Mouse (Mus musculus) right cerebral cortex, adult 18-20 months (tissue): ENCODE measurements at regions not wholly inside any gene's neighbourhood (a gene's known extent, or its start where the extent isn't known, plus 50 kb on each side); places are given as distances from the start of the nearest gene placed in this dataset.

Source experiments
- DNase-seq: peaks from one replicate; pipeline ENCODE4 v3.0.0; 2022; ENCODE audit warnings: mixed read lengths

GRCm38 (mm10) chr10:37259186-37259585 is 120.5 kb upstream of the Marcks start:
- DNase-seq, result no peak

GRCm38 (mm10) chr10:37257544-37257943 is 118.8 kb upstream of the Marcks start:
- DNase-seq, result no peak

GRCm38 (mm10) chr10:37250934-37251521 is 112.3 kb upstream of the Marcks start:
- no peak for DNase-seq

GRCm38 (mm10) chr10:37250157-37250556 is 111.4 kb upstream of the Marcks start:
- DNase-seq, result no peak

GRCm38 (mm10) chr10:37249511-37249910 is 110.8 kb upstream of the Marcks start:
- DNase-seq, result no peak

- no peak for DNase-seq
Observed at GRCm38 (mm10) chr10:37247121-37247520, 108.4 kb upstream of the Marcks start.

GRCm38 (mm10) chr10:37243136-37243535 is 104.4 kb upstream of the Marcks start:
- no peak for DNase-seq

- DNase-seq, result no peak
Observed at GRCm38 (mm10) chr10:37241821-37242263, 103.1 kb upstream of the Marcks start.

- DNase-seq, result no peak
Observed at GRCm38 (mm10) chr10:37240634-37241033, 101.9 kb upstream of the Marcks start.

- no peak for DNase-seq
Observed at GRCm38 (mm10) chr10:37240201-37240600, 101.5 kb upstream of the Marcks start.

- DNase-seq, result no peak
Observed at GRCm38 (mm10) chr10:37236001-37236822, 97.5 kb upstream of the Marcks start.

- DNase-seq, result no peak
Observed at GRCm38 (mm10) chr10:37231936-37232556, 93.3 kb upstream of the Marcks start.

- DNase-seq, result no peak
Observed at GRCm38 (mm10) chr10:37231159-37231558, 92.4 kb upstream of the Marcks start.

- DNase-seq, result no peak
Observed at GRCm38 (mm10) chr10:37227889-37228288, 89.2 kb upstream of the Marcks start.

- DNase-seq, result no peak
Observed at GRCm38 (mm10) chr10:37221730-37222129, 83.0 kb upstream of the Marcks start.

GRCm38 (mm10) chr10:37220434-37220833 is 81.7 kb upstream of the Marcks start:
- DNase-seq, result no peak

GRCm38 (mm10) chr10:37219936-37220335 is 81.2 kb upstream of the Marcks start:
- DNase-seq, result no peak

- DNase-seq, result no peak
Observed at GRCm38 (mm10) chr10:37219381-37219780, 80.7 kb upstream of the Marcks start.

- no peak for DNase-seq
Observed at GRCm38 (mm10) chr10:37214656-37215055, 75.9 kb upstream of the Marcks start.

GRCm38 (mm10) chr10:37212350-37213035 is 73.8 kb upstream of the Marcks start:
- no peak for DNase-seq

GRCm38 (mm10) chr10:37211305-37211704 is 72.6 kb upstream of the Marcks start:
- DNase-seq, result no peak

GRCm38 (mm10) chr10:37210223-37210622 is 71.5 kb upstream of the Marcks start:
- no peak for DNase-seq

- no peak for DNase-seq
Observed at GRCm38 (mm10) chr10:37206986-37207385, 68.3 kb upstream of the Marcks start.
